Mouse (Mus musculus): Measurements from ENCODE around the gene Ick. TPM values are rescaled to one million over a fixed set of nuclear protein-coding genes. Genes with fewer than 3 reads are reported as not detected.
"Not testable (repeated sequence)": the region's sequence is repeated elsewhere in the genome, so short reads cannot be mapped to it uniquely, and the experiment has no call there.

The Ick gene
- 19.6 and 29.3 TPM in 2 replicates for polyA plus RNA-seq (2014; fragmentation: Nextera tagmentation; extraction: Ambion mirVana)

GRCm38 (mm10) chr9:78108796-78109239 is at the start of gene Ick, which contains the start of gene Fbxo9:
TSS of gene Ick (plus strand) at chr9:78109192.
TSS of gene Fbxo9 (minus strand) at chr9:78109065.
- no peaks in the 10 kb centered on the region for H3K9me3 ChIP-seq (ENCODE audit: control insufficient read depth, low read length)
- H3K4me1 ChIP-seq (ENCODE audit: control insufficient read depth, insufficient read depth, low read length), result peaks cover 3% of the 10 kb centered on the region; the same call in 1 of the 2 replicates
- peak within 1 kb of the TSS; percentile 91 for H3K9ac ChIP-seq (ENCODE audit: low read depth, low read length)
- peak within 1 kb of the TSS; percentile 57 for H3K4me2 ChIP-seq (replicated peaks; ENCODE audit: low read depth, low read length)
- no peaks in the 10 kb centered on the region for H3K36me3 ChIP-seq (ENCODE audit: control insufficient read depth, insufficient read depth, low read length)
- H3K27ac ChIP-seq (ENCODE audit: low read depth, low read length), result peak within 1 kb of the TSS; percentile 79
- peak within 1 kb of the TSS; percentile 85 for H3K4me3 ChIP-seq (ENCODE audit: low read length)
- ATAC-seq (ENCODE audit: low FRiP score, low TSS enrichment), result peak; percentile 91
- under 1% methylated on average over 20 of the region's 20 CpGs for WGBS
- H3K27me3 ChIP-seq (ENCODE audit: control insufficient read depth, insufficient read depth, low read length), result no peaks in the 10 kb centered on the region

DNA sequence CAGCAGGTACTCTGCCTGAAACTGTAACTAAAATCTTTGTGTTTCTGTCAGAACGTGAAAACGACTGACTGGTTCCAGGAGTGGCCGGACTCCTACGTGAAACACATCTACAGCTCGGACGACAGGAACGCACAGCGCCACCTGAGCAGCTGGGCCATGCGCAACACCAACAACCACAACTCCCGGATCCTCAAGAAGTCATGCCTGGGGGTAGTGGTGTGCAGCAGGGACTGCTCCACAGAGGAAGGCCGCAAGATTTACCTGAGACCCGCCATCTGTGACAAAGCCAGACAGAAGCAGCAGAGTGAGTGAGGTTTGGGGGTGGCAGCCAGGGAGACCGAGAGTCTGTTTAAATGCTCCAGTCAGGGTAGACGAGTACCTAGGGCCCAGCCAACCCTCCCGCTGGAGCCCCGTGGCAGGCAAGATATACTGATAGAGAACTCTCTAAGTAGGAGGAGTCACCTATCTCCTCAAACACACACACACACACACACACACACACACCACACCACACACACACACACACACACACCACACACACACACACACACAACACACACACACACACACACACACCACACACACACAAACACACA is 49.4 kb upstream of the Ick start:
- no peaks in the 10 kb centered on the region for H3K4me1 ChIP-seq (ENCODE audit: control insufficient read depth, insufficient read depth, low read length)
- H3K9ac ChIP-seq (ENCODE audit: low read depth, low read length), result no peak overlapping the region
- WGBS, result 68% methylated on average over 16 of the region's 16 CpGs
- H3K36me3 ChIP-seq (ENCODE audit: control insufficient read depth, insufficient read depth, low read length), result no peaks in the 10 kb centered on the region
- no peak overlapping the region for H3K4me2 ChIP-seq (replicated peaks; ENCODE audit: low read depth, low read length)
- H3K27ac ChIP-seq (ENCODE audit: low read depth, low read length), result no peak overlapping the region; the same call in 1 of the 2 replicates
- no peak overlapping the region for H3K4me3 ChIP-seq (ENCODE audit: low read length)
- peak; percentile 35; the same call in 1 of the 2 replicates for ATAC-seq (ENCODE audit: low FRiP score, low TSS enrichment)
- no peaks in the 10 kb centered on the region for H3K9me3 ChIP-seq (ENCODE audit: control insufficient read depth, low read length)
- H3K27me3 ChIP-seq (ENCODE audit: control insufficient read depth, insufficient read depth, low read length), result no peaks in the 10 kb centered on the region

- no peaks in the 10 kb centered on the region for H3K36me3 ChIP-seq (ENCODE audit: control insufficient read depth, insufficient read depth, low read length)
- no peak overlapping the region for H3K9ac ChIP-seq (ENCODE audit: low read depth, low read length)
- H3K27ac ChIP-seq (ENCODE audit: low read depth, low read length), result no peak overlapping the region
- H3K27me3 ChIP-seq (ENCODE audit: control insufficient read depth, insufficient read depth, low read length), result no peaks in the 10 kb centered on the region
- H3K9me3 ChIP-seq (ENCODE audit: control insufficient read depth, low read length), result no peaks in the 10 kb centered on the region
- H3K4me2 ChIP-seq (replicated peaks; ENCODE audit: low read depth, low read length), result no peak overlapping the region
- 89% methylated on average over 9 of the region's 9 CpGs for WGBS
- H3K4me1 ChIP-seq (ENCODE audit: control insufficient read depth, insufficient read depth, low read length), result no peaks in the 10 kb centered on the region
- ATAC-seq (ENCODE audit: low FRiP score, low TSS enrichment), result no peak
- no peak overlapping the region for H3K4me3 ChIP-seq (ENCODE audit: low read length)
Measured at GRCm38 (mm10) chr9:78062392-78062791, 46.6 kb upstream of the Ick start.

- H3K9ac ChIP-seq (ENCODE audit: low read depth, low read length), result no peak overlapping the region
- H3K36me3 ChIP-seq (ENCODE audit: control insufficient read depth, insufficient read depth, low read length), result no peaks in the 10 kb centered on the region
- H3K4me3 ChIP-seq (ENCODE audit: low read length), result no peak overlapping the region
- no peak overlapping the region for H3K4me2 ChIP-seq (replicated peaks; ENCODE audit: low read depth, low read length)
- no peaks in the 10 kb centered on the region for H3K27me3 ChIP-seq (ENCODE audit: control insufficient read depth, insufficient read depth, low read length)
- no peaks in the 10 kb centered on the region for H3K9me3 ChIP-seq (ENCODE audit: control insufficient read depth, low read length)
- no peaks in the 10 kb centered on the region for H3K4me1 ChIP-seq (ENCODE audit: control insufficient read depth, insufficient read depth, low read length)
- H3K27ac ChIP-seq (ENCODE audit: low read depth, low read length), result no peak overlapping the region
- 65% methylated on average over 10 of the region's 10 CpGs for WGBS
- no peak; the same call in 1 of the 2 replicates for ATAC-seq (ENCODE audit: low FRiP score, low TSS enrichment)
Measured at GRCm38 (mm10) chr9:78064121-78064520, 44.9 kb upstream of the Ick start.

- WGBS, result 71% methylated on average over 5 of the region's 5 CpGs
- Histone ChIP-seq H3K9me3 (ENCODE audit: control insufficient read depth, low read length) (no peaks in the 10 kb centered on the region), H3K4me1 (ENCODE audit: control insufficient read depth, insufficient read depth, low read length) (no peaks in the 10 kb centered on the region), H3K36me3 (ENCODE audit: control insufficient read depth, insufficient read depth, low read length) (no peaks in the 10 kb centered on the region), H3K4me2 (replicated peaks; ENCODE audit: low read depth, low read length) (no peak overlapping the region), H3K9ac (ENCODE audit: low read depth, low read length) (no peak overlapping the region), H3K27me3 (ENCODE audit: control insufficient read depth, insufficient read depth, low read length) (no peaks in the 10 kb centered on the region), H3K27ac (ENCODE audit: low read depth, low read length) (no peak overlapping the region), H3K4me3 (ENCODE audit: low read length) (no peak overlapping the region)
- ATAC-seq (ENCODE audit: low FRiP score, low TSS enrichment), result no peak
Measured at GRCm38 (mm10) chr9:78070496-78070895, 38.5 kb upstream of the Ick start.

- no peaks in the 10 kb centered on the region for H3K27me3 ChIP-seq (ENCODE audit: control insufficient read depth, insufficient read depth, low read length)
- H3K4me2 ChIP-seq (replicated peaks; ENCODE audit: low read depth, low read length), result no peak overlapping the region
- no peak overlapping the region for H3K4me3 ChIP-seq (ENCODE audit: low read length)
- no peaks in the 10 kb centered on the region for H3K9me3 ChIP-seq (ENCODE audit: control insufficient read depth, low read length)
- H3K27ac ChIP-seq (ENCODE audit: low read depth, low read length), result no peak overlapping the region
- no peaks in the 10 kb centered on the region for H3K4me1 ChIP-seq (ENCODE audit: control insufficient read depth, insufficient read depth, low read length)
- no peak for ATAC-seq (ENCODE audit: low FRiP score, low TSS enrichment)
- no peak overlapping the region for H3K9ac ChIP-seq (ENCODE audit: low read depth, low read length)
- 90% methylated on average over 4 of the region's 4 CpGs for WGBS
- no peaks in the 10 kb centered on the region for H3K36me3 ChIP-seq (ENCODE audit: control insufficient read depth, insufficient read depth, low read length)
Measured at GRCm38 (mm10) chr9:78071626-78072025, 37.4 kb upstream of the Ick start.

GRCm38 (mm10) chr9:78073291-78073690 is 35.7 kb upstream of the Ick start:
- H3K4me3 ChIP-seq (ENCODE audit: low read length); ATAC-seq (ENCODE audit: low FRiP score, low TSS enrichment); H3K27ac ChIP-seq (ENCODE audit: low read depth, low read length); H3K4me1 ChIP-seq (ENCODE audit: control insufficient read depth, insufficient read depth, low read length); H3K9me3 ChIP-seq (ENCODE audit: control insufficient read depth, low read length); H3K36me3 ChIP-seq (ENCODE audit: control insufficient read depth, insufficient read depth, low read length); H3K4me2 ChIP-seq (replicated peaks; ENCODE audit: low read depth, low read length); H3K27me3 ChIP-seq (ENCODE audit: control insufficient read depth, insufficient read depth, low read length); H3K9ac ChIP-seq (ENCODE audit: low read depth, low read length): not testable (repeated sequence)
- WGBS, result 88% methylated on average over 3 of the region's 3 CpGs

DNA sequence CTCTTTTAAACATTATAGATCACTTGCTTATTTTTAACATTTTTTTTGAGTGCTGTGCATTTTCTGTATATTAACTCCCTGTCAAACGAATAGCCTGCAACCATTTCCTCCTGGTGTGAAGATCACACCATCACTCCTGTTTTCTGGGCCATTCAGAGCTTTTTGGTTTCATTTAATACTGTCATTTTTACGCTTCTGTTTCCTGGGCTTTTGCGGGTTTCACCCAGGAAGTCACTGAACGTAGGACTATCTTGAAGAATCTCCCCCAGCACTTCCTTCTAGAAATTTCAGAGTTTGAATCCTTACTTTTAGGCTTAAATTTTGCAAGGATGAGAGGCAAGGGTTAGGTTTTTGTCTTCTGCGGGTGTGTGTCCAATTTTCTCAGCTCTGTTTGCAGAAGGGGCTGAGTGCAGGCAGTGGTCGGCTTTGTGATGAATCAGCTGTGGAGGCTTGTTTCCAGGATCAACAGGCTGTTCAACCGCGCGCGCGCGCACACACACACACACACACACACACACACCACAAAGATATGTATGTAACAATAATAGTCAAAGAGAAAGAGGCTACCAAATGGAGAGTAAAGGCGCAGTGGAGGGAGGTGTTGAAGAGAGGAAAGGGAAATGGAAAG is 35.2 kb upstream of the Ick start:
- Histone ChIP-seq H3K4me1 (ENCODE audit: control insufficient read depth, insufficient read depth, low read length) (no peaks in the 10 kb centered on the region), H3K9me3 (ENCODE audit: control insufficient read depth, low read length) (no peaks in the 10 kb centered on the region), H3K27me3 (ENCODE audit: control insufficient read depth, insufficient read depth, low read length) (no peaks in the 10 kb centered on the region), H3K4me3 (ENCODE audit: low read length) (no peak overlapping the region), H3K27ac (ENCODE audit: low read depth, low read length) (no peak overlapping the region), H3K4me2 (replicated peaks; ENCODE audit: low read depth, low read length) (no peak overlapping the region), H3K36me3 (ENCODE audit: control insufficient read depth, insufficient read depth, low read length) (no peaks in the 10 kb centered on the region), H3K9ac (ENCODE audit: low read depth, low read length) (no peak overlapping the region)
- WGBS, result 87% methylated on average over 13 of the region's 13 CpGs
- no peak for ATAC-seq (ENCODE audit: low FRiP score, low TSS enrichment)

GRCm38 (mm10) chr9:78075256-78075655 is 33.7 kb upstream of the Ick start:
- H3K27me3 ChIP-seq (ENCODE audit: control insufficient read depth, insufficient read depth, low read length), result no peaks in the 10 kb centered on the region
- H3K9me3 ChIP-seq (ENCODE audit: control insufficient read depth, low read length), result no peaks in the 10 kb centered on the region
- WGBS, result 93% methylated on average over 3 of the region's 3 CpGs
- no peak overlapping the region for H3K27ac ChIP-seq (ENCODE audit: low read depth, low read length)
- no peak overlapping the region for H3K4me2 ChIP-seq (replicated peaks; ENCODE audit: low read depth, low read length)
- H3K36me3 ChIP-seq (ENCODE audit: control insufficient read depth, insufficient read depth, low read length), result no peaks in the 10 kb centered on the region
- ATAC-seq (ENCODE audit: low FRiP score, low TSS enrichment), result no peak
- H3K4me3 ChIP-seq (ENCODE audit: low read length), result no peak overlapping the region
- H3K4me1 ChIP-seq (ENCODE audit: control insufficient read depth, insufficient read depth, low read length), result no peaks in the 10 kb centered on the region
- no peak overlapping the region for H3K9ac ChIP-seq (ENCODE audit: low read depth, low read length)

All from kidney, embryonic 14.5 days (tissue).